Mouse (Mus musculus) natural killer cell, adult 2 months (primary cell): ENCODE data around the gene Fam241b.
"Not testable (repeated sequence)": the region's sequence is repeated elsewhere in the genome, so short reads cannot be mapped to it uniquely, and the experiment has no call there.

Source experiments
- DNase-seq, 2 experiments: peaks; one replicate each; pipeline ENCODE4 v3.0.0; 2022; ENCODE audit warnings: low spot score in 2 of 2

Fam241b gene

GRCm38 (mm10) chr10:62128316-62128951 lies 15.3 kb downstream of the Fam241b start:
- no peak for DNase-seq

- no peak for DNase-seq
These were observed 15.9 kb downstream of the Fam241b start for GRCm38 (mm10) chr10:62127711-62128231.

GRCm38 (mm10) chr10:62127137-62127536 lies 16.6 kb downstream of the Fam241b start:
- no peak for DNase-seq

GRCm38 (mm10) chr10:62113865-62114647 lies 29.7 kb downstream of the Fam241b start:
- no peak for DNase-seq

- no peak for DNase-seq
These were observed 32.5 kb downstream of the Fam241b start for GRCm38 (mm10) chr10:62111207-62111576.

GRCm38 (mm10) chr10:62110504-62111206 lies 33.1 kb downstream of the Fam241b start:
- peak; percentile 49 to 72 for DNase-seq

- DNase-seq = no peak
These were observed 36.7 kb downstream of the Fam241b start for GRCm38 (mm10) chr10:62107048-62107447.

GRCm38 (mm10) chr10:62104835-62105576 lies 38.7 kb downstream of the Fam241b start:
- DNase-seq = peak; percentile 25 to 56

- peak; percentile 16 to 48 for DNase-seq
These were observed 41.9 kb downstream of the Fam241b start for GRCm38 (mm10) chr10:62101504-62102439.

- DNase-seq = no peak
These were observed 43.8 kb downstream of the Fam241b start for GRCm38 (mm10) chr10:62099749-62100403.

GRCm38 (mm10) chr10:62094401-62094800 lies 49.3 kb downstream of the Fam241b start:
- no peak for DNase-seq

- DNase-seq = no peak
These were observed 49.8 kb downstream of the Fam241b start for GRCm38 (mm10) chr10:62093903-62094302.

GRCm38 (mm10) chr10:62089486-62089885 lies 54.2 kb downstream of the Fam241b start:
- no peak for DNase-seq

- no peak for DNase-seq
These were observed 54.6 kb downstream of the Fam241b start for GRCm38 (mm10) chr10:62089071-62089470.

GRCm38 (mm10) chr10:62088411-62088810 lies 55.3 kb downstream of the Fam241b start:
- no peak for DNase-seq

- no peak for DNase-seq
These were observed 56.9 kb downstream of the Fam241b start for GRCm38 (mm10) chr10:62086826-62087225.

- DNase-seq = no peak
These were observed 57.7 kb downstream of the Fam241b start for GRCm38 (mm10) chr10:62086044-62086443.

GRCm38 (mm10) chr10:62076248-62077134 lies 67.2 kb downstream of the Fam241b start:
- DNase-seq = no peak

GRCm38 (mm10) chr10:62071346-62071745 lies 72.4 kb downstream of the Fam241b start:
- not testable (repeated sequence) for DNase-seq
